Mouse (Mus musculus) liver, postnatal 0 days (tissue): ENCODE data around the gene Phf23.

Experiments used
- CTCF ChIP-seq: sonication (generic); IDR thresholded peaks from 2 replicates; pipeline ENCODE4 v1.5.1; 2016; ENCODE audit warnings: antibody characterized with exemption, low read depth
- EP300 ChIP-seq: IDR thresholded peaks from 2 replicates; pipeline ENCODE4 v1.6.1; 2016; ENCODE audit warnings: antibody characterized with exemption, low read depth, mild to moderate bottlenecking

DNA sequence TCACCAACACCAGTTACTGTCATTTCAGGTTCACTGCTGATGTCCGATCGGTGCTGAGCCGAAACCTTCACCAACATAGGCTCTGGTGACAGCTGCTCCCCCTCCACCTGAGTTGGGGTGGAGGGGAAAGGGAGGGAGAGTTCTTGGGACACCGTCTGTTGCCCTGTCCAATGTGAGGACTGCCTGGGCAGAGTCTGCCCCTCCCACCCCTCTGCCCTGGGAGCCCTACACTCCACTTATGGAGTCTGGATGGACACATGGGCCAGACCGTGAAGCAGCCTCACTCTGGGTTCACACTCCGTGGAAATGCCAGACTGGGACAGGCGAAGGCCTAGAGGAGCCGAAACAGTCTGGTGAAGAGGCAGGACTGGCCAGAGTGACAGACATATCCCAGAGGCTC, 5.6 kb upstream of the Phf23 start:
- TF ChIP-seq CTCF (no peak), EP300 (no peak)
